Mouse (Mus musculus) erythroblast, embryonic 14.5 days (primary cell): ENCODE measurements around the gene Hmg20b. TPM values are rescaled to one million over a fixed set of nuclear protein-coding genes. Genes with fewer than 3 reads are reported as not detected.
A peak's percentile ranks its signal among the peaks of the same experiment; 100 is the strongest.

Experiments
- H3K27me3 ChIP-seq: 2 replicates; pipeline ENCODE4 v1.6.1; 2012; ENCODE audit warnings: inconsistent platforms; ENCODE audit not compliant: control insufficient read depth
- H3K36me3 ChIP-seq: 2 replicates; pipeline ENCODE4 v1.6.1; 2012; ENCODE audit warnings: mild to moderate bottlenecking, inconsistent platforms; ENCODE audit not compliant: control insufficient read depth
- H3K4me1 ChIP-seq: 2 replicates; pipeline ENCODE4 v1.6.1; 2012; ENCODE audit warnings: inconsistent platforms; ENCODE audit not compliant: control insufficient read depth
- H3K4me3 ChIP-seq: replicated peaks from 2 replicates; pipeline ENCODE3; 2012; ENCODE audit warnings: moderate library complexity, mild to moderate bottlenecking, inconsistent platforms
- H3K9me3 ChIP-seq: 2 replicates; pipeline ENCODE4 v1.6.1; 2012; ENCODE audit warnings: low read length, inconsistent platforms, mixed read lengths; ENCODE audit not compliant: control insufficient read depth
- GATA1 ChIP-seq: IDR thresholded peaks from 2 replicates; pipeline ENCODE4 v1.6.1; 2012; ENCODE audit warnings: low read length, inconsistent platforms, mixed read lengths
- TAL1 ChIP-seq: IDR thresholded peaks from 3 replicates; pipeline ENCODE4 v1.6.1; 2012; ENCODE audit warnings: low read length, inconsistent platforms, mixed read lengths
- polyA plus RNA-seq: library from polyadenylated mRNA; stranded (reverse); fragments of >175 nt; gene quantifications from 2 replicates; pipeline ENCODE4 v1.2.3, GENCODE M21; 2012

Hmg20b gene
- polyA plus RNA-seq, 1 experiment = 52.7 TPM

DNA sequence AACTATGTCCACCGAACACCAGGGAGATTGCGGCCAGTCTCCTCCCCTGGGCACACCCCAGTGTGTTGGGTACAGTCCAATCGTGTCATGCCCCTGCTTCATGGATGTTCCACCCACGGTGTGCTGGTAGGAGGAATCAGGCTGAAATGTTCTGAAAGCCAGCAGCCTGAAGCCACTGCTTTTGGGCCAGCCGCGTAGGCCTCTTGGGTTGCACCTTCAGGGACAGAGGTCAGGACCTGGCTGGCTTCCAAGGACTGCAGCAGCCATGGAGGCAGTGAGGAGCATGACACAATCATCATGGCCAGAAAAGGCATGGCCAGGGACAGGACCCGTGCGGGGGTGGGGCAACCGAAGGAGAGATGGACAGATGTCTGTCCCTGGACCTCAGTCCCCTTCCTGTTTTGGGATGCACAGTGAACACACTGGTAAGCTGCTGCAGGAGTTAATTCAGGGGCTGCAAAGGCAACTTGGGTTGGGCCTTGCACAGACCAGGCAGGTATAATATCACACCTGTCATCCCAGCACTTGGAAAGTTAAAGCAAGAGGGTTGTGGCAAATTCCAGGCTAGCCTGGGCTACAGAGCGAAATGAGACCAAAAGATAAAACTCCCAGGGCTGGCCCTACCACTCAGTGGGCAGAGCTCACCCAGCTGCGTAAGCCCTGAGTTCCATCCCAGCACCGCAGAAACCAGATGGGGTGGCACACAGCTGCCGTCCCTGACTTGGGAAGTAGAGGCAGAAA is 31.5 kb downstream of the Hmg20b start:
- Histone ChIP-seq H3K27me3 (no peaks in the 10 kb centered on the region), H3K4me1 (peaks cover 78% of the 10 kb centered on the region), H3K4me3 (no peak overlapping the region), H3K36me3 (peaks cover 68% of the 10 kb centered on the region), H3K9me3 (no peaks in the 10 kb centered on the region)
- no peak for TF ChIP-seq TAL1
- TF ChIP-seq GATA1 = no peak

DNA sequence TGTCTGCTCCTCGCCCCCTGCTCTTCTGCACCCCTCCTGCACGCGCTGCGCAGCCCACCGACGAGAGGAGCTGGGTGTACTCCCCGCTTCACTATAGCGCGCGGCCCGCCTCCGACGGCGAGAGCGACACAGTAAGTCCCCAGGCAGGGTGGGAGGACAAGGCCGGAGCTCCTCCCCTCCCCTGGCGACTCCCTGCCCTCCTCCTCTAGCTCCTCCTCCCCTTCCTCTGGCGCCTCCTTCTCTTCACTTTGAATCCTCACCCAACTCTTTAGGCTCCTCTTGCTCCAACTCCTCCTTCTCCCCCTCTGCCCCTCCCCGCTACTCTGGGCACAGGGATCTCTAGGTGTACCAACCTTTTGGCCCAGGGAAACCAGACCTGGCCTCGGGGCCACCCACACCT is 33.0 kb downstream of the Hmg20b start:
- H3K27me3 ChIP-seq = no peaks in the 10 kb centered on the region
- peak overlapping the region; percentile 47 for H3K4me3 ChIP-seq
- H3K36me3 ChIP-seq = peaks cover 68% of the 10 kb centered on the region
- peaks cover 67% of the 10 kb centered on the region for H3K4me1 ChIP-seq
- no peaks in the 10 kb centered on the region for H3K9me3 ChIP-seq
- TF ChIP-seq GATA1 (no peak), TAL1 (no peak)

DNA sequence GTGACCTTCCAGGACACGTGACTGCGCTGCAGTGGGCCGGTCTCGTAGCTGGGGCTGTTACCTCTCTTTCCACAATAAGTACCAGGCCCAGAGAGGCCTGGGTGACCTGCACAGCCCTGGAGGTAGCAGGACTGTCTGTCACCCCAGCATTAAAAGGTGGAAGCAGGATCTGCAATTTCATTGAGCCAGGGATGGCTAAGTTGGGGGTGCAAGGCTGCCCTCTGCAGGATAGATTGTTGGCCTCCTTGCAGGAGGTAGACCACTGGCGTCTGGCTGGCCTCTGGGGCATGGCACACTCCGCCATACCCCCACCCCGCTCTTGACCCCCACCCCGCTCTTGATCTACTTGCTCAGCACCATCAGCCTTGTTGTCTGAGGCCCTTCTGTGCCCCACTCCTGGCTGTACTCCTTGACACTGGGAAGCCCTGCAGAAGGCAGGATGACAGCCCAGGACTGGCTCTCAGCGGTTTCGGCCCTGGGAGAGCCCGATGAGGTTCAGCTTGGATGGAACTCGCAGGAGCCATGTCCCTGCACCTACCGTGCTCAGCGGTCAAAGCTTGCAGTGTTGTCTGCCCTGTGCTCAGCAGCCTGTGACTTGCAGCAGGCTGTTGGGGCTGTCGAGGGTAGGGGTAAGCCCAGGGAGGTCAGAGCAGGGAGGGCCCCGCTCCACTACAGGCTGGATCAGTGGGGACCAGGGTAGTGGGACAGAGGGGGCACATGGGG is 33.8 kb downstream of the Hmg20b start:
- H3K4me3 ChIP-seq = peak overlapping the region; percentile 47
- TF ChIP-seq TAL1 (no peak), GATA1 (no peak)
- no peaks in the 10 kb centered on the region for H3K9me3 ChIP-seq
- H3K4me1 ChIP-seq = peaks cover 60% of the 10 kb centered on the region
- H3K27me3 ChIP-seq = no peaks in the 10 kb centered on the region
- H3K36me3 ChIP-seq = peaks cover 70% of the 10 kb centered on the region

DNA sequence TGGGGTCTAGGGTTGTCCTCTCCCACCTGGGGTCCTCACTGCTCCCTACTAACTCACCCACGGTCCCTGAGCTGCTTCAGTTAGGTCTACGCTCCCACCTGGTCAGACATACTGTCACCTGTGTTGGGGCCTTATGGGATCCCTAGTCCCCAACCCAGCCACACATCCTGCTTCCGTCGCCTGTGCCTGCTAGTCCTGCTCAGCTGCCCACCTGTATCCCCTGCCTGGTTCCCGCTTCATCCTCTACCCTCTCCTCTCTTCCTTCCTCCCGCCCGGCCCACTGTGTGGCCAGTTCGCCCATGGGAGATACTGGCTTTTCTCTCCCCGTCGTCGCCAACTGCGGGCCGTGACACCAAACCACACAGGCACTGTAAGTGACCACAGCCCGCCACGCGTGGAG is 34.7 kb downstream of the Hmg20b start:
- H3K36me3 ChIP-seq = peaks cover 79% of the 10 kb centered on the region
- H3K9me3 ChIP-seq = no peaks in the 10 kb centered on the region
- peaks cover 58% of the 10 kb centered on the region for H3K4me1 ChIP-seq
- no peak overlapping the region for H3K4me3 ChIP-seq
- H3K27me3 ChIP-seq = no peaks in the 10 kb centered on the region
- TF ChIP-seq TAL1 (no peak), GATA1 (no peak)

DNA sequence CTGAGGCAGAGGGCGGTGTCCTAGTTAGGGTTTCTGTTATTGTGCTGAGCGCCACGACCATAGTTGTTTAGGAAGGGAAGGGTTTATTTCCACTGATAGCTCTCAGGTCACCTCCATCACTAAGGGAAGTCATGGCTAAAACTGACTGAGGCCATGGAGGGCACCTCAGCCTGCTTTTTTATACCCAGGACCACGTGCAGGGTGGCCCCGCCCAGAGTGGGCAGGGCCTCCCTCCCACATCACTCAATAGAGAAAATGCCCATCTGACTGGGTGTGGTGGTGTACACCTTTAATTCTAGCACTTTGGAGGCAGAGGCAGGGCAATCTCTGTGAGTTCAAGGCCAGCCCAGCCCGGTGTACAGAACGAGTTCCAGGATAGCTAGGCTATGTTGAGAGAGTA is 36.1 kb downstream of the Hmg20b start:
- H3K9me3 ChIP-seq = no peaks in the 10 kb centered on the region
- H3K4me3 ChIP-seq = no peak overlapping the region
- H3K4me1 ChIP-seq = peaks cover 45% of the 10 kb centered on the region
- no peak for TF ChIP-seq TAL1
- no peak for TF ChIP-seq GATA1
- H3K36me3 ChIP-seq = peaks cover 93% of the 10 kb centered on the region
- H3K27me3 ChIP-seq = no peaks in the 10 kb centered on the region

DNA sequence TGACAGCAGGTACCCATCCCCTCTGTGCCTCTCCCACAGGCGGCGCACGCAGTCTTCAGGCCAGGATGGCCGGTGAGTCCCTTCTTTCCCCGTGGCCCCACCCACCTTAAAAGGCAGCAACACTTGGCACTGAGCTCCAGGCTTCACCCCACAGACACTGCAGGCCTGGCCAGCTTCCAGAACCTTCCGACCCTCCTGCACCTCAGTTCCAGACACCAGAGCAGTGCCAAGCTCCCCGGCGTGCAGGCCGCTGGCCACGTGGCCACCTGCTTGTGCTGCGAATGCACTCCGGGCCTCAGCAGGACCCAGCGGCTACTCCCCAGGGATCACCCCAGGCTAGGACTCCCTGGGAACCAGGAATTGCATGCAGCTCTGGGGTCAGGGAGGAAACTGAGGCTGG is 36.7 kb downstream of the Hmg20b start:
- peaks cover 94% of the 10 kb centered on the region for H3K36me3 ChIP-seq
- H3K4me3 ChIP-seq = no peak overlapping the region
- no peaks in the 10 kb centered on the region for H3K27me3 ChIP-seq
- TF ChIP-seq TAL1 (no peak), GATA1 (no peak)
- no peaks in the 10 kb centered on the region for H3K9me3 ChIP-seq
- peaks cover 39% of the 10 kb centered on the region for H3K4me1 ChIP-seq

DNA sequence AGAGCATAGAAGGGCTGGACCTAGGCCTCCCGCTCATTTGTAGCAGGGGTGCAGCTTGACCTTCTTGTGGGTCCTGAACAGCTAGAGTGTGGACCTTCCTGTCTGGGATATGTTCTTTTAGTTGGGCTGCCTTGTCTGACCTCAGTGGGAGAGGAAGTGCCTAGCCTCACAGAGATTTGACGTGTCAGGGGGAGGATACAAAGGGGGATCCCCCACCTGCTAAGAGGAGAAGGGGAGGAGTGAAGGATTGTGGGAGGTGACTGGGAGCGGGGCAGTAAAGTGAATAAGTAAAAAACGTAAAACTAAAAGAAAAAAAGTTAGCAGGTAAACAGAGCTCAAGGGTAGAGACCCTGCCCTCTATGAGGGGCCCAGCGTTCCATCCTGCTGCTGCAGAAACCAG is 40.7 kb downstream of the Hmg20b start:
- no peak overlapping the region for H3K4me3 ChIP-seq
- H3K27me3 ChIP-seq = no peaks in the 10 kb centered on the region
- no peaks in the 10 kb centered on the region for H3K9me3 ChIP-seq
- H3K36me3 ChIP-seq = peaks cover 94% of the 10 kb centered on the region
- peaks cover 14% of the 10 kb centered on the region for H3K4me1 ChIP-seq
- no peak for TF ChIP-seq TAL1

DNA sequence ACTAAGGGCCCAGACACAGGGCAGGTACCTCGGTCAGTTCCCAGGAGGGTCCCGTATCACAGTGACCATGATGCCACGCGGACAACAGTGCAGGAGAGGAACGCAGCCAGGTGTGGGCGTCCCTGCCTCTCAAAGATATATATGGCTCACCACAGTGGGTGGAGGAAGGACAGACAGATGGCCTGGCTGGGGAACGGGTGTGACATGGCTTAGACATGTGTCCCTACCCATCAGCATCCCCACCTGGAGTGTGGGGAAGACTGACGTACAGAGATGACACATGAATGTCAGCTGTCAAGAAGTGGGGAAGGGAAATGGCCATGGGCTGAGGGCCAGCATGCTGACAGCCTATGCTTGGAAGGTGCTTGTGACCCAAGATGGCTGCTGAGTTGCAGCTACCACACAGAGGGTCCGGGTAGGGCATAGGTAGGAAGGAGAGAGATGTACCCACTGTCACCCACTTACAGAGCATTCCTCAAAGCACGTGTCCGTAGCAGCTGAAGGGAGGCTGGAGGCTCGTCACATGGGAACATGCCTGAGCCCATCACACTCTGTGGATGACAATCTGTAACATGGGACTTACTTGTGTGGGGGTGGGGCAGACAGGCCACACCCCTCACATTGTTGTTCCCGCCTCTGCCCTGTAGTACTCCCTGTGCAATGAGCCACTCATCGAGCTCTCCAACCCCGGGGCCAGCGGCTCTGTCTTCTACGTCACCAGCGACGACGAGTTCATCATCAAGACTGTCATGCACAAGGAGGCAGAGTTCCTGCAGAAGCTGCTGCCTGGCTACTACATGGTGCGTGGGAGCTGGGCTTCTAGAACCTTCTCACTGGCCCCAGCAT is 43.2 kb downstream of the Hmg20b start:
- H3K4me1 ChIP-seq = peaks cover 29% of the 10 kb centered on the region
- H3K36me3 ChIP-seq = peaks cover 72% of the 10 kb centered on the region
- TF ChIP-seq TAL1 = no peak

DNA sequence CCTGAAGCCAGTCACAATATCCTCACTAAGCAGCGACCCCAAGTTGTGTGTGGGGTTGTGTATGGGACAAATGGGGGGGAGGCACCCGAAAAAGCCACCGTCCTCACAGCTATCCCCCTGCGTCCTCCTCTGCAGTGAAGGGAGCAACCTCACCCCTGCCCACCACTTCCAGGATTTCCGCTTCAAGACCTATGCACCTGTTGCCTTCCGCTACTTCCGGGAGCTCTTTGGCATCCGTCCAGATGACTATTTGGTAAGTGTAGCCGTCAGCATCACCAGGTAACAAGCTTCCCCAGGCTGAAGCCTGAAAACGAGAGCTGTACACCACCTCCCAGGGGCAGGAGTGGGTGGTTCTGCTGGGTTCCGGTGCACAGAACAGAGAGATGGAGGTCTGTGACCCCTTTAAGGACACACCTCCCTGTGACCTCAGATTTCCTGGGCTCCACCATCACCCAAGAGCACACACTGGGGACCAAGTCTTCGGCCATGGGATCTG is 44.1 kb downstream of the Hmg20b start:
- TF ChIP-seq GATA1 (no peak), TAL1 (no peak)
- Histone ChIP-seq H3K36me3 (peaks cover 70% of the 10 kb centered on the region), H3K27me3 (no peaks in the 10 kb centered on the region), H3K9me3 (no peaks in the 10 kb centered on the region), H3K4me1 (peaks cover 36% of the 10 kb centered on the region), H3K4me3 (no peak overlapping the region)

More for the DNA sequence above, 43.2 kb downstream of the Hmg20b start:
- no peak overlapping the region for H3K4me3 ChIP-seq
- no peaks in the 10 kb centered on the region for H3K9me3 ChIP-seq
- no peaks in the 10 kb centered on the region for H3K27me3 ChIP-seq
